ENCODE assay signal across 7 mouse cellular contexts in genomic region chr2:153444254-153445136, GRCm38 (mm10). TPM values are rescaled to one million over a fixed set of nuclear protein-coding genes. Genes with fewer than 3 reads are reported as not detected.
A peak's percentile ranks its signal among the peaks of the same experiment; 100 is the strongest.
DNase-seq lines count a peak whose midpoint lies in the region; ATAC-seq lines count a peak whose summit lies in the region.

No protein-coding gene starts in this region.

- WGBS in limb, embryonic 11.5 days, result under 1% methylated on average over 29 of the region's 64 CpGs
- WGBS in midbrain, embryonic 11.5 days, result 0% methylated on average over 31 of the region's 64 CpGs

- H3K27ac ChIP-seq in limb, embryonic 11.5 days (replicated peaks; ENCODE audit: low read depth, low read length), result peak overlapping the region; percentile 92
- peak overlapping the region; percentile 93 for H3K27ac ChIP-seq in midbrain, embryonic 11.5 days (ENCODE audit: low read depth, low read length)

- H3K9me3 ChIP-seq in limb, embryonic 11.5 days (ENCODE audit: control insufficient read depth, low read length), result no peaks in the 10 kb centered on the region
- H3K9me3 ChIP-seq in midbrain, embryonic 11.5 days (ENCODE audit: control insufficient read depth, low read length), result no peaks in the 10 kb centered on the region

- DNase-seq in T-cell, adult 2 months (ENCODE audit: low spot score), result peak; percentile 45
- DNase-seq in cerebellum, postnatal 25 days, result peak; percentile 42 to 70
- peak; percentile 72 for DNase-seq in gastrocnemius, postnatal 10 days
- DNase-seq in induced T-regulatory cell, adult 2 months (ENCODE audit: low read depth), result peak; percentile 73
- DNase-seq in limb, embryonic 11.5 days (ENCODE audit: low spot score), result peak; percentile 83
- peak; percentile 98 for DNase-seq in midbrain, embryonic 11.5 days (ENCODE audit: low spot score, missing footprints)
- peak; percentile 77 for DNase-seq in right cerebral cortex, postnatal 4 days

- peaks cover 36% of the 10 kb centered on the region for H3K4me1 ChIP-seq in limb, embryonic 11.5 days (ENCODE audit: control insufficient read depth, insufficient read depth, low read length)
- peaks cover 31% of the 10 kb centered on the region for H3K4me1 ChIP-seq in midbrain, embryonic 11.5 days (ENCODE audit: control insufficient read depth, insufficient read depth, low read length)

- peak; percentile 44 for ATAC-seq in limb, embryonic 11.5 days (ENCODE audit: insufficient number of reproducible peaks, low FRiP score, low TSS enrichment, low read depth)
- ATAC-seq in midbrain, embryonic 11.5 days (ENCODE audit: low FRiP score), result peak; percentile 72

- no peaks in the 10 kb centered on the region for H3K27me3 ChIP-seq in limb, embryonic 11.5 days (ENCODE audit: control insufficient read depth, insufficient read depth, low read length)
- H3K27me3 ChIP-seq in midbrain, embryonic 11.5 days (ENCODE audit: control insufficient read depth, insufficient read depth, low read length), result no peaks in the 10 kb centered on the region

- H3K4me2 ChIP-seq in limb, embryonic 11.5 days (ENCODE audit: low read depth, severe bottlenecking), result peak overlapping the region; percentile 99
- peak overlapping the region; percentile 99 for H3K4me2 ChIP-seq in midbrain, embryonic 11.5 days

- peak overlapping the region; percentile 84 for H3K9ac ChIP-seq in limb, embryonic 11.5 days (ENCODE audit: low read length)
- H3K9ac ChIP-seq in midbrain, embryonic 11.5 days (ENCODE audit: low read length), result peak overlapping the region; percentile 73

- H3K4me3 ChIP-seq in limb, embryonic 11.5 days (ENCODE audit: low read depth, low read length), result peak overlapping the region; percentile 96
- peak overlapping the region; percentile 87 for H3K4me3 ChIP-seq in midbrain, embryonic 11.5 days (ENCODE audit: low read depth, low read length)

- no peaks in the 10 kb centered on the region for H3K36me3 ChIP-seq in limb, embryonic 11.5 days (ENCODE audit: control insufficient read depth, insufficient read depth, low read length)
- H3K36me3 ChIP-seq in midbrain, embryonic 11.5 days (ENCODE audit: control insufficient read depth, insufficient read depth, low read length), result no peaks in the 10 kb centered on the region

RNA-seq across cellular contexts. Expression of gene 4930404H24Rik, which starts 48.1 kb away (rescaled TPM):
- total RNA-seq in gastrocnemius, postnatal 10 days (2021), result not detected
- not detected in 2 replicates for polyA plus RNA-seq in limb, embryonic 11.5 days (2014; fragmentation: Nextera tagmentation; extraction: Ambion mirVana)
- polyA plus RNA-seq in midbrain, embryonic 11.5 days (2014; fragmentation: Nextera tagmentation; extraction: Ambion mirVana), result not detected in 2 replicates

Comparison
In these comparisons a context has a peak if more than half of its experiments do, and no peak if none do; other contexts are left out.
1. Peak in every context shown above with its lines: DNase-seq, ATAC-seq, H3K4me3 ChIP-seq and H3K27ac ChIP-seq.
2. DNase-seq: peak in every context shown above with its lines; median percentile 98 in midbrain, embryonic 11.5 days; 83 in limb, embryonic 11.5 days; 77 in right cerebral cortex, postnatal 4 days; 73 in induced T-regulatory cell, adult 2 months; 72 in gastrocnemius, postnatal 10 days; 56 in cerebellum, postnatal 25 days; 45 in T-cell, adult 2 months.